Mouse (Mus musculus): ENCODE measurements around the gene Gamt. TPM values are rescaled to one million over a fixed set of nuclear protein-coding genes. Genes with fewer than 3 reads are reported as not detected.
"Not testable (repeated sequence)": the region's sequence is repeated elsewhere in the genome, so short reads cannot be mapped to it uniquely, and the experiment has no call there.

Gene Gamt
- polyA plus RNA-seq, 1 experiment from 2014 or later = 61.2 TPM

- DNase-seq (ENCODE audit: low spot score) (no peak), ATAC-seq (replicated peaks; ENCODE audit: low FRiP score, low TSS enrichment, low read depth) (no peak)
- H3K4me3 ChIP-seq (ENCODE audit: low read depth, low read length) = no peak overlapping the region
- H3K27me3 ChIP-seq (replicated peaks; ENCODE audit: control insufficient read depth, insufficient read depth, low read length) = no peaks in the 10 kb centered on the region
- H3K4me1 ChIP-seq (replicated peaks; ENCODE audit: control insufficient read depth, insufficient read depth, low read length) = 0 out of 2 replicates have a peak, but pooled peaks cover 9% of the 10 kb centered on the region
- H3K9ac ChIP-seq (ENCODE audit: low read length) = no peak overlapping the region
- peaks cover 100% of the 10 kb centered on the region for H3K36me3 ChIP-seq (ENCODE audit: control insufficient read depth, insufficient read depth, low read length)
- H3K9me3 ChIP-seq (ENCODE audit: control insufficient read depth, low read length) = no peaks in the 10 kb centered on the region
- 95% methylated on average over 13 of the region's 13 CpGs for WGBS
- H3K27ac ChIP-seq (ENCODE audit: low read depth) = no peak overlapping the region
- H3K4me2 ChIP-seq (ENCODE audit: low read length) = no peak overlapping the region
Measured at GRCm38 (mm10) chr10:80236145-80236825, 24.5 kb downstream of the Gamt start.

- no peak for DNase-seq (ENCODE audit: low spot score)
Measured at GRCm38 (mm10) chr10:80227877-80228775, 32.7 kb downstream of the Gamt start.

GRCm38 (mm10) chr10:80227166-80227539 lies 33.7 kb downstream of the Gamt start:
- peak overlapping the region; percentile 74 for H3K4me3 ChIP-seq (ENCODE audit: low read depth, low read length)
- peaks cover 23% of the 10 kb centered on the region for H3K4me1 ChIP-seq (replicated peaks; ENCODE audit: control insufficient read depth, insufficient read depth, low read length)
- WGBS = 3% methylated on average over 10 of the region's 10 CpGs
- H3K27ac ChIP-seq (ENCODE audit: low read depth) = peak overlapping the region; percentile 90
- H3K9me3 ChIP-seq (ENCODE audit: control insufficient read depth, low read length) = no peaks in the 10 kb centered on the region
- DNase-seq (ENCODE audit: low spot score) = no peak
- ATAC-seq (replicated peaks; ENCODE audit: low FRiP score, low TSS enrichment, low read depth) = no peak
- peak overlapping the region; percentile 60 for H3K4me2 ChIP-seq (ENCODE audit: low read length)
- no peaks in the 10 kb centered on the region for H3K27me3 ChIP-seq (replicated peaks; ENCODE audit: control insufficient read depth, insufficient read depth, low read length)
- H3K9ac ChIP-seq (ENCODE audit: low read length) = peak overlapping the region; percentile 84
- peaks cover 35% of the 10 kb centered on the region for H3K36me3 ChIP-seq (ENCODE audit: control insufficient read depth, insufficient read depth, low read length)

More at GRCm38 (mm10) chr10:80227877-80228775, 32.7 kb downstream of the Gamt start:
- Histone ChIP-seq H3K4me2 (ENCODE audit: low read length) (peak overlapping the region; percentile 60), H3K27ac (ENCODE audit: low read depth) (peak overlapping the region; percentile 90), H3K9me3 (ENCODE audit: control insufficient read depth, low read length) (no peaks in the 10 kb centered on the region), H3K4me1 (replicated peaks; ENCODE audit: control insufficient read depth, insufficient read depth, low read length) (peaks cover 28% of the 10 kb centered on the region), H3K36me3 (ENCODE audit: control insufficient read depth, insufficient read depth, low read length) (peaks cover 44% of the 10 kb centered on the region), H3K9ac (ENCODE audit: low read length) (peak overlapping the region; percentile 84), H3K4me3 (ENCODE audit: low read depth, low read length) (peak overlapping the region; percentile 74), H3K27me3 (replicated peaks; ENCODE audit: control insufficient read depth, insufficient read depth, low read length) (no peaks in the 10 kb centered on the region)
- WGBS = 46% methylated on average over 15 of the region's 15 CpGs
- no peak for ATAC-seq (replicated peaks; ENCODE audit: low FRiP score, low TSS enrichment, low read depth)

GRCm38 (mm10) chr10:80226416-80227165 lies 34.2 kb downstream of the Gamt start, which contains the start of gene Mum1:
Gene Mum1, plus strand, starts transcription at chr10:80226434.
- H3K9me3 ChIP-seq (ENCODE audit: control insufficient read depth, low read length) = no peaks in the 10 kb centered on the region
- H3K9ac ChIP-seq (ENCODE audit: low read length) = peak within 1 kb of the TSS; percentile 84
- WGBS = under 1% methylated on average over 70 of the region's 75 CpGs
- H3K4me2 ChIP-seq (ENCODE audit: low read length) = peak within 1 kb of the TSS; percentile 60
- H3K36me3 ChIP-seq (ENCODE audit: control insufficient read depth, insufficient read depth, low read length) = peaks cover 29% of the 10 kb centered on the region
- H3K27me3 ChIP-seq (replicated peaks; ENCODE audit: control insufficient read depth, insufficient read depth, low read length) = no peaks in the 10 kb centered on the region
- ATAC-seq (replicated peaks; ENCODE audit: low FRiP score, low TSS enrichment, low read depth) = peak; percentile 99
- H3K4me3 ChIP-seq (ENCODE audit: low read depth, low read length) = peak within 1 kb of the TSS; percentile 74
- peaks cover 23% of the 10 kb centered on the region for H3K4me1 ChIP-seq (replicated peaks; ENCODE audit: control insufficient read depth, insufficient read depth, low read length)
- H3K27ac ChIP-seq (ENCODE audit: low read depth) = peak within 1 kb of the TSS; percentile 90
- DNase-seq (ENCODE audit: low spot score) = peak; percentile 97

- Histone ChIP-seq H3K4me2 (ENCODE audit: low read length) (peak overlapping the region; percentile 60), H3K9ac (ENCODE audit: low read length) (peak overlapping the region; percentile 49), H3K36me3 (ENCODE audit: control insufficient read depth, insufficient read depth, low read length) (peaks cover 25% of the 10 kb centered on the region), H3K4me1 (replicated peaks; ENCODE audit: control insufficient read depth, insufficient read depth, low read length) (peaks cover 23% of the 10 kb centered on the region), H3K27me3 (replicated peaks; ENCODE audit: control insufficient read depth, insufficient read depth, low read length) (no peaks in the 10 kb centered on the region), H3K4me3 (ENCODE audit: low read depth, low read length) (peak overlapping the region; percentile 74; the same call in 1 of the 2 replicates), H3K27ac (ENCODE audit: low read depth) (peak overlapping the region; percentile 90), H3K9me3 (ENCODE audit: control insufficient read depth, low read length) (no peaks in the 10 kb centered on the region)
- 0 out of 2 replicates have a peak, but pooled peaks have one; percentile 9 for ATAC-seq (replicated peaks; ENCODE audit: low FRiP score, low TSS enrichment, low read depth)
- under 1% methylated on average over 14 of the region's 14 CpGs for WGBS
- DNase-seq (ENCODE audit: low spot score) = no peak
Measured at GRCm38 (mm10) chr10:80226071-80226415, 34.8 kb downstream of the Gamt start.

GRCm38 (mm10) chr10:80223137-80223536 lies 37.7 kb downstream of the Gamt start:
- not testable (repeated sequence) for H3K4me2 ChIP-seq (ENCODE audit: low read length); H3K27me3 ChIP-seq (replicated peaks; ENCODE audit: control insufficient read depth, insufficient read depth, low read length); H3K9ac ChIP-seq (ENCODE audit: low read length); H3K36me3 ChIP-seq (ENCODE audit: control insufficient read depth, insufficient read depth, low read length); H3K9me3 ChIP-seq (ENCODE audit: control insufficient read depth, low read length); DNase-seq (ENCODE audit: low spot score); ATAC-seq (replicated peaks; ENCODE audit: low FRiP score, low TSS enrichment, low read depth); H3K4me3 ChIP-seq (ENCODE audit: low read depth, low read length); H3K27ac ChIP-seq (ENCODE audit: low read depth)
- H3K4me1 ChIP-seq (replicated peaks; ENCODE audit: control insufficient read depth, insufficient read depth, low read length) = peaks cover 16% of the 10 kb centered on the region
- 88% methylated on average over 2 of the region's 2 CpGs for WGBS

- WGBS = 22% methylated on average over 7 of the region's 9 CpGs
- no peak for ATAC-seq (replicated peaks; ENCODE audit: low FRiP score, low TSS enrichment, low read depth)
- no peaks in the 10 kb centered on the region for H3K9me3 ChIP-seq (ENCODE audit: control insufficient read depth, low read length)
Measured at GRCm38 (mm10) chr10:80220676-80221075, 40.1 kb downstream of the Gamt start.

GRCm38 (mm10) chr10:80215048-80215772 lies 45.6 kb downstream of the Gamt start:
- no peaks in the 10 kb centered on the region for H3K4me1 ChIP-seq (replicated peaks; ENCODE audit: control insufficient read depth, insufficient read depth, low read length)
- no peak overlapping the region for H3K9ac ChIP-seq (ENCODE audit: low read length)
- no peaks in the 10 kb centered on the region for H3K27me3 ChIP-seq (replicated peaks; ENCODE audit: control insufficient read depth, insufficient read depth, low read length)
- H3K9me3 ChIP-seq (ENCODE audit: control insufficient read depth, low read length) = no peaks in the 10 kb centered on the region
- no peak for ATAC-seq (replicated peaks; ENCODE audit: low FRiP score, low TSS enrichment, low read depth)
- DNase-seq (ENCODE audit: low spot score) = no peak
- no peak overlapping the region for H3K4me3 ChIP-seq (ENCODE audit: low read depth, low read length)
- 33% methylated on average over 16 of the region's 16 CpGs for WGBS
- H3K4me2 ChIP-seq (ENCODE audit: low read length) = no peak overlapping the region
- no peaks in the 10 kb centered on the region for H3K36me3 ChIP-seq (ENCODE audit: control insufficient read depth, insufficient read depth, low read length)
- no peak overlapping the region for H3K27ac ChIP-seq (ENCODE audit: low read depth)

More at GRCm38 (mm10) chr10:80220676-80221075, 40.1 kb downstream of the Gamt start:
- H3K9ac ChIP-seq (ENCODE audit: low read length) = no peak overlapping the region
- DNase-seq (ENCODE audit: low spot score) = no peak
- no peak overlapping the region for H3K4me3 ChIP-seq (ENCODE audit: low read depth, low read length)
- H3K4me1 ChIP-seq (replicated peaks; ENCODE audit: control insufficient read depth, insufficient read depth, low read length) = peaks cover 3% of the 10 kb centered on the region
- no peak overlapping the region for H3K27ac ChIP-seq (ENCODE audit: low read depth)
- no peak overlapping the region for H3K4me2 ChIP-seq (ENCODE audit: low read length)
- no peaks in the 10 kb centered on the region for H3K36me3 ChIP-seq (ENCODE audit: control insufficient read depth, insufficient read depth, low read length)
- H3K27me3 ChIP-seq (replicated peaks; ENCODE audit: control insufficient read depth, insufficient read depth, low read length) = no peaks in the 10 kb centered on the region
